8 mouse cellular contexts compared by ENCODE assay signal in genomic region chr7:100371495-100372451, GRCm38 (mm10). TPM values are rescaled to one million over a fixed set of nuclear protein-coding genes. Genes with fewer than 3 reads are reported as not detected.
DNase-seq lines count a peak whose midpoint lies in the region; ATAC-seq and TF ChIP-seq lines count a peak whose summit lies in the region.

Gene C2cd3 (plus strand): TSS chr7:100372233.
Gene Ppme1 (minus strand): TSS chr7:100372307.

- peaks cover 13% of the 10 kb centered on the region for H3K36me3 ChIP-seq in heart, embryonic 12.5 days
- no peaks in the 10 kb centered on the region for H3K36me3 ChIP-seq in kidney, postnatal 0 days (ENCODE audit: insufficient read depth, low read length)
- H3K36me3 ChIP-seq in liver, embryonic 11.5 days (ENCODE audit: control insufficient read depth, insufficient read depth, low read length) = no peaks in the 10 kb centered on the region; the same call in 1 of the 2 replicates
- H3K36me3 ChIP-seq in stomach, embryonic 14.5 days (ENCODE audit: control insufficient read depth, insufficient read depth, low read length) = peaks cover 8% of the 10 kb centered on the region; the same call in 1 of the 2 replicates

- H3K4me2 ChIP-seq in heart, embryonic 12.5 days = peak within 1 kb of the TSS; percentile 79
- peak within 1 kb of the TSS; percentile 63 for H3K4me2 ChIP-seq in kidney, postnatal 0 days (ENCODE audit: low read length)
- peak within 1 kb of the TSS; percentile 82 for H3K4me2 ChIP-seq in liver, embryonic 11.5 days
- peak within 1 kb of the TSS; percentile 89 for H3K4me2 ChIP-seq in stomach, embryonic 14.5 days (replicated peaks; ENCODE audit: low read depth, low read length)

- peak; percentile 83 for TF ChIP-seq CTCF in kidney, postnatal 0 days (IDR thresholded peaks at IDR 0.05; ENCODE audit: low read depth)

- DNase-seq in CD4-positive helper T cell, adult 2 months (ENCODE audit: low read depth, low spot score) = peak; percentile 99
- DNase-seq in brain, embryonic 18.5 days (ENCODE audit: low read depth, low spot score) = peak; percentile 100
- DNase-seq in kidney, postnatal 0 days (ENCODE audit: low spot score) = peak; percentile 100
- peak; percentile 99 for DNase-seq in liver, embryonic 11.5 days (ENCODE audit: low spot score)
- peak; percentile 98 for DNase-seq in naive thymus-derived CD4-positive, alpha-beta T cell, adult 2 months (ENCODE audit: low read depth)

- peak within 1 kb of the TSS; percentile 90 for H3K27ac ChIP-seq in heart, embryonic 12.5 days (ENCODE audit: poor library complexity, severe bottlenecking)
- peak within 1 kb of the TSS; percentile 85 for H3K27ac ChIP-seq in kidney, postnatal 0 days
- H3K27ac ChIP-seq in liver, embryonic 11.5 days (ENCODE audit: low read depth, low read length) = peak within 1 kb of the TSS; percentile 86
- peak within 1 kb of the TSS; percentile 81 for H3K27ac ChIP-seq in stomach, embryonic 14.5 days (ENCODE audit: low read length)

- H3K9me3 ChIP-seq in heart, embryonic 12.5 days (replicated peaks) = no peaks in the 10 kb centered on the region
- H3K9me3 ChIP-seq in kidney, postnatal 0 days (replicated peaks; ENCODE audit: low read length) = no peaks in the 10 kb centered on the region
- no peaks in the 10 kb centered on the region for H3K9me3 ChIP-seq in liver, embryonic 11.5 days (ENCODE audit: control insufficient read depth, low read length)
- no peaks in the 10 kb centered on the region for H3K9me3 ChIP-seq in stomach, embryonic 14.5 days (ENCODE audit: control insufficient read depth, low read depth, low read length)

- H3K4me3 ChIP-seq in heart, embryonic 12.5 days = peak within 1 kb of the TSS; percentile 80
- peak within 1 kb of the TSS; percentile 68 for H3K4me3 ChIP-seq in kidney, postnatal 0 days (replicated peaks; ENCODE audit: low read depth, low read length)
- H3K4me3 ChIP-seq in liver, embryonic 11.5 days (ENCODE audit: low read depth, low read length) = peak within 1 kb of the TSS; percentile 77
- H3K4me3 ChIP-seq in stomach, embryonic 14.5 days (ENCODE audit: low read depth, low read length) = peak within 1 kb of the TSS; percentile 83

- peak within 1 kb of the TSS; percentile 85 for H3K9ac ChIP-seq in heart, embryonic 12.5 days
- peak within 1 kb of the TSS; percentile 67 for H3K9ac ChIP-seq in kidney, postnatal 0 days (ENCODE audit: low read depth, low read length)
- peak within 1 kb of the TSS; percentile 79 for H3K9ac ChIP-seq in liver, embryonic 11.5 days (ENCODE audit: low read depth, low read length)
- peak within 1 kb of the TSS; percentile 76 for H3K9ac ChIP-seq in stomach, embryonic 14.5 days (replicated peaks; ENCODE audit: low read depth, low read length)

- peaks cover 11% of the 10 kb centered on the region for H3K4me1 ChIP-seq in heart, embryonic 12.5 days (replicated peaks)
- 0 out of 2 replicates have a peak, but pooled peaks cover 5% of the 10 kb centered on the region for H3K4me1 ChIP-seq in kidney, postnatal 0 days (replicated peaks; ENCODE audit: insufficient read depth, low read length)
- peaks cover 17% of the 10 kb centered on the region for H3K4me1 ChIP-seq in liver, embryonic 11.5 days (replicated peaks; ENCODE audit: control insufficient read depth, insufficient read depth, low read length)
- peaks cover 6% of the 10 kb centered on the region; the same call in 1 of the 2 replicates for H3K4me1 ChIP-seq in stomach, embryonic 14.5 days (ENCODE audit: control insufficient read depth, insufficient read depth, low read length)

- ATAC-seq in erythroid progenitor cell, adult 5-6 weeks (replicated peaks; ENCODE audit: low FRiP score, poor library complexity, severe bottlenecking) = peak; percentile 93
- ATAC-seq in heart, embryonic 12.5 days (ENCODE audit: insufficient number of reproducible peaks, low FRiP score) = peak; percentile 97
- ATAC-seq in kidney, postnatal 0 days (replicated peaks; ENCODE audit: low FRiP score, low read depth) = peak; percentile 98
- ATAC-seq in liver, embryonic 11.5 days (replicated peaks; ENCODE audit: low FRiP score) = peak; percentile 96
- ATAC-seq in stomach, embryonic 14.5 days (ENCODE audit: insufficient number of reproducible peaks, insufficient read depth, low FRiP score, low read depth) = peak; percentile 96

- WGBS in heart, embryonic 12.5 days = under 1% methylated on average over 54 of the region's 54 CpGs
- under 1% methylated on average over 54 of the region's 54 CpGs for WGBS in kidney, postnatal 0 days
- WGBS in liver, embryonic 11.5 days = under 1% methylated on average over 54 of the region's 54 CpGs
- WGBS in stomach, embryonic 14.5 days = under 1% methylated on average over 54 of the region's 54 CpGs

- H3K27me3 ChIP-seq in heart, embryonic 12.5 days (replicated peaks) = no peaks in the 10 kb centered on the region
- H3K27me3 ChIP-seq in kidney, postnatal 0 days (ENCODE audit: insufficient read depth, low read length) = no peaks in the 10 kb centered on the region
- H3K27me3 ChIP-seq in liver, embryonic 11.5 days (replicated peaks; ENCODE audit: control insufficient read depth, insufficient read depth, low read length) = no peaks in the 10 kb centered on the region
- no peaks in the 10 kb centered on the region for H3K27me3 ChIP-seq in stomach, embryonic 14.5 days (ENCODE audit: control insufficient read depth, insufficient read depth, low read length)

RNA-seq across cellular contexts. Expression of gene C2cd3, which starts in this region (rescaled TPM):
- 75.7 and 87.2 TPM in 2 replicates for total RNA-seq in erythroid progenitor cell, adult 5-6 weeks (2015; ENCODE audit: low replicate concordance)
- total RNA-seq in erythroid progenitor cell, adult 5-6 weeks (2017; ENCODE audit: low replicate concordance) = 56.7 and 58.2 TPM in 2 replicates
- polyA plus RNA-seq in heart, embryonic 12.5 days (2016; fragmentation: Nextera tagmentation; extraction: Ambion mirVana) = 20.0 and 20.1 TPM in 2 replicates
- 13.1 TPM in 2 replicates for polyA plus RNA-seq in kidney, postnatal 0 days (2015; fragmentation: Nextera tagmentation; extraction: Ambion mirVana)
- polyA plus RNA-seq in liver, embryonic 11.5 days (2014; fragmentation: Nextera tagmentation; extraction: Ambion mirVana) = 25.3 and 28.2 TPM in 2 replicates
- 30.6 and 34.2 TPM in 2 replicates for polyA plus RNA-seq in stomach, embryonic 14.5 days (2014; fragmentation: Nextera tagmentation; extraction: Ambion mirVana)

RNA-seq across cellular contexts. Expression of gene Ppme1, which starts in this region (rescaled TPM):
- 11.3 and 12.6 TPM in 2 replicates for total RNA-seq in erythroid progenitor cell, adult 5-6 weeks (2015; ENCODE audit: low replicate concordance)
- 14.7 and 31.6 TPM in 2 replicates for total RNA-seq in erythroid progenitor cell, adult 5-6 weeks (2017; ENCODE audit: low replicate concordance)
- polyA plus RNA-seq in heart, embryonic 12.5 days (2016; fragmentation: Nextera tagmentation; extraction: Ambion mirVana) = 52.5 and 55.6 TPM in 2 replicates
- 45.9 and 47.6 TPM in 2 replicates for polyA plus RNA-seq in kidney, postnatal 0 days (2015; fragmentation: Nextera tagmentation; extraction: Ambion mirVana)
- 56.4 and 56.5 TPM in 2 replicates for polyA plus RNA-seq in liver, embryonic 11.5 days (2014; fragmentation: Nextera tagmentation; extraction: Ambion mirVana)
- polyA plus RNA-seq in stomach, embryonic 14.5 days (2014; fragmentation: Nextera tagmentation; extraction: Ambion mirVana) = 51.2 and 54.9 TPM in 2 replicates

Comparison
In these comparisons a context has a peak if more than half of its experiments do, and no peak if none do; other contexts are left out.
1. Peak in every context shown above with its lines: DNase-seq, ATAC-seq, H3K4me3 ChIP-seq and H3K27ac ChIP-seq.